Mouse (Mus musculus) heart, adult 8-10 months (tissue): Measurements from ENCODE around the gene Fscn3. TPM values are rescaled to one million over a fixed set of nuclear protein-coding genes. Genes with fewer than 3 reads are reported as not detected.

Source experiments
- DNase-seq: peaks from one replicate; pipeline ENCODE4 v3.0.0; 2022; ENCODE audit warnings: low spot score
- total RNA-seq, 4 experiments: library from RNA; stranded (reverse); gene quantifications; 2 replicates each; pipeline ENCODE4 v1.2.4; 2022

Gene Fscn3
- total RNA-seq, 4 experiments from 2014 or later, result not detected

GRCm38 (mm10) chr6:28486471-28486870, 58.9 kb downstream of the Fscn3 start:
- DNase-seq, result no peak

- DNase-seq, result no peak
Observed at GRCm38 (mm10) chr6:28486905-28487304, 59.3 kb downstream of the Fscn3 start.

Other genes starting within 250 kb of the Fscn3 start
- gene Zfp800, start 29.8 kb upstream of the Fscn3 start, total RNA-seq, result 10 to 100 TPM in 1 of 4 experiments, 1 to 10 TPM in 3; 7.7 to 11.9 (median 8.3) TPM
- gene Arf5, start 4.2 kb upstream of the Fscn3 start, total RNA-seq, result 100 to 1,000 TPM; 135 to 166 (median 152) TPM
- 10 to 100 TPM in 1 of 4 experiments, 1 to 10 TPM in 3; 7.7 to 12.3 (median 8.9) TPM for gene Gcc1, start 601 bp downstream of the Fscn3 start, total RNA-seq
- not detected for gene Pax4, start 21.6 kb downstream of the Fscn3 start, total RNA-seq
- 10 to 100 TPM; 70.6 to 88.2 (median 80.3) TPM for gene Snd1, start 47.4 kb downstream of the Fscn3 start, total RNA-seq